Mouse (Mus musculus) skeletal muscle tissue, adult 2 months (tissue): ENCODE data around the gene Birc3.

Experiments used
- DNase-seq: peaks from one replicate; pipeline ENCODE4 v3.0.0-alpha.2; 2012; ENCODE audit warnings: low read depth, low spot score

Birc3 gene

DNA sequence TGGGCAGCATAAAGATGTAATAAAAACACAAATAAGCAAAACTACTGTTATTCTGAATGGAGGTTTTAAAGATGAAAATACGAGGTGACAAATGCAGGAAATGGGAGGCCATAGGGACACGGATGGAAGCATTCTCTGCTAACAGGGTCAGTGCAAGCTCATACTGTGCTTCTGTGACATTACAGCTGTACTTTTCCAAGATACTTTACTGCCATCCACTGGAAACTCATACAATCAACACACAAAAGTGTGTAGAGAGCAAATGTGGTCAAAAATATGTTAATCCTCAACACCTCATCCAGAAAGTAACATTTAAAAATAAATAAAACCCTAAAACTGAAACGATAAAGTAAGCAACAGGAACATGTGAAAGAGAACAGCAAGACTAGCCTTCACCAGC lies 50.2 kb downstream of the Birc3 start:
- no peak for DNase-seq

DNA sequence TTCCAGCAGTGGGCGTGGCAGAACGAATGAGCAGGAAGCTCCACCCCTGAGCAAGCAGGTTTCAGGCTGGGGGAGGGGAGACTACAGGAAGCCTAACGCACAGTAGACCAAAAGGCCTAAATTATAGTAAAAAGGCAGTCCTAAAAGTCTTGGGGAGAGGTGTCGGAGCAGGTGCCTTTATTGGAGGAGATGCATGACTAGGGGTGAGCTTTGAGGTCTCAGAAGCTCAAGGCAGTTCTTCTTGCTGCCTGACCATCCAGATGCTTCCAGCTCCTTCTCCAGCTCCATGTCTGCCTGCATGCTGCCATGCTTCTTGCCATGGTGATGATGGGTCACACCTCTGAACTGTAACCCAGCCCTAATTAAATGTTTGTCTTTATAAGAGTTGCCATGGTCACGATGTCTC lies 67.9 kb downstream of the Birc3 start:
- DNase-seq = no peak
